Mouse (Mus musculus): ENCODE measurements around the gene Eml1. TPM values are rescaled to one million over a fixed set of nuclear protein-coding genes. Genes with fewer than 3 reads are reported as not detected.

Eml1 gene
- polyA plus RNA-seq, 1 experiment = 6.4 TPM

- no peaks in the 10 kb centered on the region for H3K4me1 ChIP-seq (replicated peaks; ENCODE audit: control insufficient read depth, insufficient read depth, low read length)
- 63% methylated on average over 5 of the region's 5 CpGs for WGBS
- H3K36me3 ChIP-seq (ENCODE audit: control insufficient read depth, insufficient read depth, low read length) = no peaks in the 10 kb centered on the region
- H3K4me3 ChIP-seq (ENCODE audit: control insufficient read depth, insufficient read depth, low read length) = no peak overlapping the region
- DNase-seq = no peak
- TF ChIP-seq POLR2A (IDR thresholded peaks at IDR 0.05; ENCODE audit: control insufficient read depth, extremely low read depth, insufficient read depth, low read length, poor library complexity) (no peak), CTCF (IDR thresholded peaks at IDR 0.05; ENCODE audit: borderline replicate concordance, control insufficient read depth, extremely low read depth, insufficient read depth, low read length, poor library complexity) (no peak)
- H3K27me3 ChIP-seq (ENCODE audit: control insufficient read depth, insufficient read depth, low read length) = no peaks in the 10 kb centered on the region
- no peak overlapping the region for H3K27ac ChIP-seq (ENCODE audit: control insufficient read depth, insufficient read depth, low read length)
These were observed 1.8 kb upstream of the Eml1 start for GRCm38 (mm10) chr12:108368921-108369320.

GRCm38 (mm10) chr12:108371429-108371765, 640 bp downstream of the Eml1 start:
- Histone ChIP-seq H3K27me3 (ENCODE audit: control insufficient read depth, insufficient read depth, low read length) (no peaks in the 10 kb centered on the region), H3K27ac (ENCODE audit: control insufficient read depth, insufficient read depth, low read length) (no peak overlapping the region), H3K4me3 (ENCODE audit: control insufficient read depth, insufficient read depth, low read length) (no peak overlapping the region), H3K4me1 (replicated peaks; ENCODE audit: control insufficient read depth, insufficient read depth, low read length) (no peaks in the 10 kb centered on the region), H3K36me3 (ENCODE audit: control insufficient read depth, insufficient read depth, low read length) (no peaks in the 10 kb centered on the region)
- no peak for DNase-seq
- 68% methylated on average over 6 of the region's 6 CpGs for WGBS
- no peak for TF ChIP-seq POLR2A (IDR thresholded peaks at IDR 0.05; ENCODE audit: control insufficient read depth, extremely low read depth, insufficient read depth, low read length, poor library complexity)

GRCm38 (mm10) chr12:108372241-108372640, 1.5 kb downstream of the Eml1 start:
- Histone ChIP-seq H3K4me1 (replicated peaks; ENCODE audit: control insufficient read depth, insufficient read depth, low read length) (no peaks in the 10 kb centered on the region; the same call in 1 of the 2 replicates), H3K27me3 (ENCODE audit: control insufficient read depth, insufficient read depth, low read length) (no peaks in the 10 kb centered on the region), H3K4me3 (ENCODE audit: control insufficient read depth, insufficient read depth, low read length) (no peak overlapping the region), H3K36me3 (ENCODE audit: control insufficient read depth, insufficient read depth, low read length) (no peaks in the 10 kb centered on the region), H3K27ac (ENCODE audit: control insufficient read depth, insufficient read depth, low read length) (no peak overlapping the region)
- 94% methylated on average over 17 of the region's 17 CpGs for WGBS
- DNase-seq = no peak
- TF ChIP-seq CTCF (IDR thresholded peaks at IDR 0.05; ENCODE audit: borderline replicate concordance, control insufficient read depth, extremely low read depth, insufficient read depth, low read length, poor library complexity) (no peak), POLR2A (IDR thresholded peaks at IDR 0.05; ENCODE audit: control insufficient read depth, extremely low read depth, insufficient read depth, low read length, poor library complexity) (no peak)

GRCm38 (mm10) chr12:108373611-108374010, 2.9 kb downstream of the Eml1 start:
- no peak for DNase-seq
- H3K27ac ChIP-seq (ENCODE audit: control insufficient read depth, insufficient read depth, low read length) = no peak overlapping the region
- WGBS = 71% methylated on average over 9 of the region's 9 CpGs
- H3K36me3 ChIP-seq (ENCODE audit: control insufficient read depth, insufficient read depth, low read length) = no peaks in the 10 kb centered on the region
- no peak overlapping the region for H3K4me3 ChIP-seq (ENCODE audit: control insufficient read depth, insufficient read depth, low read length)
- no peak for TF ChIP-seq CTCF (IDR thresholded peaks at IDR 0.05; ENCODE audit: borderline replicate concordance, control insufficient read depth, extremely low read depth, insufficient read depth, low read length, poor library complexity)
- TF ChIP-seq POLR2A (IDR thresholded peaks at IDR 0.05; ENCODE audit: control insufficient read depth, extremely low read depth, insufficient read depth, low read length, poor library complexity) = no peak
- H3K4me1 ChIP-seq (replicated peaks; ENCODE audit: control insufficient read depth, insufficient read depth, low read length) = no peaks in the 10 kb centered on the region; the same call in 1 of the 2 replicates
- H3K27me3 ChIP-seq (ENCODE audit: control insufficient read depth, insufficient read depth, low read length) = no peaks in the 10 kb centered on the region

- TF ChIP-seq CTCF (IDR thresholded peaks at IDR 0.05; ENCODE audit: borderline replicate concordance, control insufficient read depth, extremely low read depth, insufficient read depth, low read length, poor library complexity) = no peak
- TF ChIP-seq POLR2A (IDR thresholded peaks at IDR 0.05; ENCODE audit: control insufficient read depth, extremely low read depth, insufficient read depth, low read length, poor library complexity) = no peak
- Histone ChIP-seq H3K27ac (ENCODE audit: control insufficient read depth, insufficient read depth, low read length) (no peak overlapping the region), H3K4me3 (ENCODE audit: control insufficient read depth, insufficient read depth, low read length) (no peak overlapping the region), H3K27me3 (ENCODE audit: control insufficient read depth, insufficient read depth, low read length) (no peaks in the 10 kb centered on the region), H3K4me1 (replicated peaks; ENCODE audit: control insufficient read depth, insufficient read depth, low read length) (no peaks in the 10 kb centered on the region; the same call in 1 of the 2 replicates), H3K36me3 (ENCODE audit: control insufficient read depth, insufficient read depth, low read length) (no peaks in the 10 kb centered on the region)
- WGBS = 89% methylated on average over 8 of the region's 8 CpGs
- no peak for DNase-seq
These were observed 3.9 kb downstream of the Eml1 start for GRCm38 (mm10) chr12:108374689-108375088.

GRCm38 (mm10) chr12:108378379-108379133, 7.8 kb downstream of the Eml1 start:
- Histone ChIP-seq H3K4me3 (ENCODE audit: control insufficient read depth, insufficient read depth, low read length) (no peak overlapping the region), H3K4me1 (replicated peaks; ENCODE audit: control insufficient read depth, insufficient read depth, low read length) (no peaks in the 10 kb centered on the region; the same call in 1 of the 2 replicates), H3K27me3 (ENCODE audit: control insufficient read depth, insufficient read depth, low read length) (no peaks in the 10 kb centered on the region), H3K27ac (ENCODE audit: control insufficient read depth, insufficient read depth, low read length) (no peak overlapping the region), H3K36me3 (ENCODE audit: control insufficient read depth, insufficient read depth, low read length) (no peaks in the 10 kb centered on the region)
- no peak for DNase-seq
- TF ChIP-seq POLR2A (IDR thresholded peaks at IDR 0.05; ENCODE audit: control insufficient read depth, extremely low read depth, insufficient read depth, low read length, poor library complexity) (no peak), CTCF (IDR thresholded peaks at IDR 0.05; ENCODE audit: borderline replicate concordance, control insufficient read depth, extremely low read depth, insufficient read depth, low read length, poor library complexity) (no peak)
- 88% methylated on average over 13 of the region's 13 CpGs for WGBS
